Mouse (Mus musculus): ENCODE measurements around the gene Ankar.
A peak's percentile ranks its signal among the peaks of the same experiment; 100 is the strongest.

The Ankar gene

DNA sequence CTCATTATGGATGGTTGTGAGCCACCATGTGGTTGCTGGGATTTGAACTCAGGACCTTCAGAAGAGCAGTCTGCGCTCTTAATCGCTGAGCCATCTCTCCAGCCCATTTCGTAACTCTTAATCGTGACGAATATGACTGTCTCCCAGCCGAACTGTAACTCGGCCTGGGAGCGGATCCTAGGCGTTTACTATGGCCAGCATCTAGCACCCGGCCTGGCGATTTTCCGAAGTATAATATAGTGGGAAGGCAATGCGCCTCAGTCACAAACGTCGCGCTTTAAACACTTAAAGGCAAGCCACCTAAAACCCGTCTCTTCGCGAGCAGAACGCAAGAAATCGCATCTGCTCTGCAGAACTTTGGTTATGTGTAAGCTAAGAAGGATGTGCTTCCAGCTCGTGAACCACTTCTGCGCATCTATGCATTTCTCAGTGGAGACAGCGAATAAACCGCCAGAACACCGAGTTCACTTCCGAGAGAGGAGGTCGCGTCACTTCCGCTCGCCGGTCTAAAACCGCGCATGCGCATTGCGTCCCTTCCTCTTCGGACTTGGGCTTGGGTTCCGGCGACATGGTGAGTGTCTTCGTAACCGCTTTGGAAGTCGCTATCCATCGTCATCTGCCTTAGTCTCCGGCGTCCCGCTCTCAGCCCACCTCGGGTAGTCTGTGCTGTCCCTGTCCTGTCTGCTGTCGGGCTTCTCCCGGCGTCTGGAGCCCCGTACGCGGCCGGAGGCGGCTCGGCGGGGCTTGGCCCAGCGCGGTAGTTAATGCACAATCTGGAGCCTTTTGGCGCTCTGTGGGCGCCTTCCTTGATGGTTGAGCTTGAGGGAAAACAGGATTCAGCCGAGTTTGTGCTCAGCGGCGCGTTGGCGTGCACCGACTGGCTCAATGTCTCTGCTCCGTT, 10.6 kb upstream of the Ankar start, which contains the start of gene Rpl37a:
TSS of gene Rpl37a (plus strand) at position 538 of the 901 bp plus-strand sequence.
- DNase-seq, result peak; percentile 97

DNA sequence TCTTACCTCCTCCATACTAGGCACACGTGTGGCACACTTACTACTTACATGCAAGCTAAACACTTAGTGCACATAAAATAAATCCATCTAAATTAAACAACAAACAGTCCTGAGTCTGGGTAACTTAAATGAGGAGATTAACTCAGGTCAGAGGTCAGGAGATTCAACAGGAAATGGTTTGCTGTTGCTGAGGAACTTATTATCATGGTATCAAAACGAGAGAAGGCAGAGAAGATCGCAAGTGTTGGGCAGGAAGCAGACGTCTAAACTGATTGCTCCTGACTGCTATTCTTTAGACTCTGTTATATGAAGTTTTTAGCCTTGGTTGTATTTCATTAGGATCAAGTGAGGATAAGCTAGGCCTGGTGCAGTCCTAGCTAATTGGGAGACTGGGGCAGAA, 7.1 kb upstream of the Ankar start:
- DNase-seq, result no peak

DNA sequence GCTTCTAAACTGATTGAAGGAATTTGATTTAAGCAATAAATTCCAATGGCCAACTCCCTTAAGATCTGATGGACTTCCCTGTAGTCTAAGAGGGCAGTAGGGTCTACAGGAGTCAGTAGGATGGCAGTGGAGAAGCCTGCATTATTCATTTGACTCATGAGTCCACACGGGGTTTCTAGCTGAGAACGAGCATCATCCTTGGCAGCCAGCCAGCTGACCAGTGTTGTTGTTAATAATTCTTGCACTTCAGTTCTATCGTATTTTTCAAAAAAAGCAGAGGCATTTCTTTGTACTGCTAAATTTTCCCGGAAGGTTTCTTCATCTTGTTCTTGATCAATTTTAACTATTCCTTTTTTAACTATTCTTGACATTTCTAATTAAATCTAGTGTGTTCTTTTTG, 1.7 kb downstream of the Ankar start:
- no peak for DNase-seq

DNA sequence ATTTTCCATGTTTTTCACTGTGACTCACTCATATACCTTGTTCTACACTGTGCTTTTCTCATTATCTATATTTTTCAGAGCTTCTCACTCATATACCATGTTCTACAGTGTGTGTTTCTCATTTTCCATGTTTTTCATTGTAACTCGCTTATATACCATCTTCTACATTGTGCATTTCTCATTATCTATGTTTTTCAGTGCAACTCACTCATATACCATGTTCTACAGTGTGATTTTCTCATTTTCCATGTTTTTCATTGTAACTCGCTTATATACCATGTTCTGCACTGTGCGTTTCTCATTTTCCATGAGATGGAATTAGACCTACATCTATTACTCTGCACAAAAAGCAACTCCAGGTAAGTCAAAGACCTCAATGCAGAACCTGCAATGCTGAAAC, 4.1 kb downstream of the Ankar start:
- no peak for DNase-seq

DNA sequence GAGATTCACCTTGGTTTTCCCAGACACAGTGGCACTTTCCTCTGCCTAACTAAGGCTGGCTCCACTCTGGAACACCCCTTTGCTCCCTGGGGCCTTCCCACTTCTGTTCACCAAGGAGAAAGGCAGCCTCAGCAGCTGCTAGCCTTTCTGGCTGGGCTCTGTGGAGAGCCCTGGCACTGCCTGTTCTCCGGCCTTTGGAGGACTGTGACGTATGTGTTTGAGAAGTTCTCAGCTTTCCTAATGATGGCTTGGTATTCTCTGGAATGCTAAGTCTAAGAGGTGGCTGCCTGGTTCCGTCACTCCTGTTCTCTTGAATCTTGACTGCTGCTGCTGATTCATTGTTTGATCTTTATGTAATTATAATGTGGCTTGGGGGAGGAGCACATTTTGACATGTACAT, 27.3 kb downstream of the Ankar start:
- DNase-seq, result no peak

DNA sequence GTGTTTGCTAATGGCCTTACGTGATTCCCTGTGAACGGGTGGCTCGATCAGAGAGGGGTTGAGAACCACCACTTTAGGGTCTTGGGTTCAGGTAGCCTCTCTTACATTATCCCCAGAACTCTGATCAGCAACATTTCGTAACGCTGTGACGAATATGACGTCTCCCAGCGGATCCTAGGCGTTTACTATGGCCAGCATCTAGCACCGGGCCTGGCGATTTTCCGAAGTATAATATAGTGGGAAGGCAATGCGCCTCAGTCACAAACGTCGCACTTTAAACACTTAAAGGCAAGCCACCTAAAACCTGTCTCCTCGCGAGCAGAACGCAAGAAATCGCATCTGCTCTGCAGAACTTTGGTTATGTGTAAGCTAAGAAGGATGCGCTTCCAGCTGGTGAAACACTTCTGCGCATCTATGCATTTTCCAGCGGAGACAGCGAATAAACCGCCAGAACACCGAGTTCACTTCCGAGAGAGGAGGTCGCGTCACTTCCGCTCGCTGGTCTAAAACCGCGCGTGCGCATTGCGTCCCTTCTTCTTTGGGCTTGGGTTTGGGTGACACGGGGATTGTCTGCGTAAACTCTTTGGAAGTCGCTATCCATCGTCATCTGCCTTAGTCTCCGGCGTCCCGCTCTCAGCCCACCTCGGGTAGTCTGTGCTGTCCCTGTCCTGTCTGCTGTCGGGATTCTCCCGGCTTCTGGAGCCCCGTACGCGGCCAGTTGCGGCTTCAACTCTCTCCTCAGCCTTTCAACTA, 59.5 kb downstream of the Ankar start:
- peak; percentile 37 for DNase-seq

DNA sequence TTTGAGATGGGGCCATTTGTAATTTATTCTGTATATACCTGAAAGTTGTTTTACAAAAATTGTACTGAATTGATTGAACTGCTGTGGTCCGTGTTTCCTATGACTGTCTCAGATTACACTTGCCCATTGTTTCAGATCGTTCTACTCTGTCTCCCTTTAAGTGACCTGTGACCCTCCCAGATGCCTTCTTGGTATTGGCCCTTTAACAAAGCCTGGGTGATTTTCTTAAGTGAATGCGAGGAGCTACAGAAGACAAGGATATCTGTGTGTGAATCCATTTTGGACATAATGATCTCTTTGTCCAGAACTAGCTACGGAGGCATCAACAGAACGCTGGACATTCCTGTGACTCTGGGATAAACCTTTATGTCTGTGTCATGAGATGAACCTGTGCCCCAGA, 65.2 kb downstream of the Ankar start:
- DNase-seq, result no peak

DNA sequence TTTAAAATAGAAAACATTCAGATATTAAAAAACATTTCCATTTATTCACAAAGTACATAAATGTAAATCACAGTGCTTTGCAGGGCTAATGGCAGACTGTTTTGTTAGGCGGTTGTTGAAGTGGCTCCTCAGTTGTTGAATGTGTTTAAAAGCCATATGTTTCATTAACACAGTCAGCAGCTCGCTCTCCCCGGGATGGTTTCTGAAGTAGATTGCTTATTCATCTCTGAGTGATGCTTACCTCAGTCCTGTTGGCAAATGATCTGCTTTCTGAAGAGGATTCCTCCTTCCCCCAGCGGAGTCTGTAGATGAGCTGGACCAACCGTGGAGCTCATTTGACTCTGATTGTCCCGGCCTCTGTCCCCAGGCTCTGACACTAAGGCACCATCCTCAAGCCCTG, 88.2 kb downstream of the Ankar start:
- DNase-seq, result no peak

DNA sequence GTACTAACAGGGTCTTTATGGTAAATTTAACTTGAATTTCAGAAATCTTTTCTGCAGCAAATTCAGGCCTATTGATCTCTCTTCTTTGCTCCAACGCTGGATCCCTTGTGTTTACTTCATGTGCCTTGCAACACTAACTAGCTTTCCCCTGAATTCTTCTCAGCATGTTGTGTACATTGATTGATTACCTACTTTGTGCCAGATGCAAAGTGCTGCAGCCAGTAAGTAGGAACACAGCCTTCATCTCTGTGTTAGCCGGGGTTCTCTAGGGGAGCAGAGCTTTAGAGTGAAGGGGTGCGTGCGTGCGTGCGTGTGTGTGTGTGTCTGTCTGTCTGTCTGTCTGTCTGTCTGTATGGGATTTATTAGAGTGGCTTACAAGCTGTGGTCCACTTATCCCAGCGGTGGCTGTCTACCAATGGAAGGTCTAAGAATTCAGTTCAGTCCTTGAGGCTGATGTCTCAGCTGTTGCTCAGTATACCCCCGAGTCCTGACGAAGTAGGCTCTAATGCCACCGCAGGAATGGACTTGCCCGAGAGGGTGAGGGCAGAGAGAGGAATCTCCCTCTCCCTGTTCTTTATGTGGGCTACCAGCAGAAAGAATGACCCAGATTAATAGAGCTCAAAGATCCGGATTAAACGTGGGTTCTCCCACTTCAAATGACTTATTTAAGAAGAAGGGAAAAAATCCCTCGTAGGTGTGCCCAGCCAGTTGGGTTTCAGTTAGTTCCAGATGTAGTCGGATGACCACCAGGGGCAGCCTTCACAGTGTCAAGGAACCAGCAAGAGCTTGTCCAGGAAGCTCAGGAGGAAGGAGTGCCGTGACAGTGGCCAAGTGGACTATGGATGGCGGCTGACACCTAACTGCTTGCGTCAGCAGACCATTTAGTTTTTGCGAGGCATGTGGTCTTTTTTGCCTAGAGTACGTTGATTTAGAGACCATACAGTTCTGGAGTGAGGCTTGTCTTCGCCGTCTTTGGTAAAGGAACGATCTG, 90.2 kb downstream of the Ankar start:
- peak; percentile 57 for DNase-seq

DNA sequence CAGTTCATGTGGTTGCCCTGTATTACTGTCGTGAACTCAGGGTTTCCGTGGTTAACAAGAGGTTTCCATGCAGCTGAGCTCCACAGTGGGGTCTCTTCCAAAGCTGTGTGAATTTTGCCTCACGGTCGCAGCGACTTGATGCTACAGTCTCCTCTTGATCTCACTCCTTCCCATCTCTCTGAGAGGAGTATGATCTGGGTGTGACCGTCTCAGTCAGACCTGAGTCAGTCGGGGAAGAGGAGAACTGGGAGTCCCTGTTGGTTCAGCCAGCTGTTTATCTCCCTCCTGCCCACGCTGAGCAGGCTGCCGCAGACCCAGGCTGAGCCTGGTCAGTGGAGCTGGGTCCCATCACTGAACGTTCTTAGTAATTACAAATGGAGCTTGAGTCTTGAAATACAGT, 91.2 kb downstream of the Ankar start:
- DNase-seq, result no peak

DNA sequence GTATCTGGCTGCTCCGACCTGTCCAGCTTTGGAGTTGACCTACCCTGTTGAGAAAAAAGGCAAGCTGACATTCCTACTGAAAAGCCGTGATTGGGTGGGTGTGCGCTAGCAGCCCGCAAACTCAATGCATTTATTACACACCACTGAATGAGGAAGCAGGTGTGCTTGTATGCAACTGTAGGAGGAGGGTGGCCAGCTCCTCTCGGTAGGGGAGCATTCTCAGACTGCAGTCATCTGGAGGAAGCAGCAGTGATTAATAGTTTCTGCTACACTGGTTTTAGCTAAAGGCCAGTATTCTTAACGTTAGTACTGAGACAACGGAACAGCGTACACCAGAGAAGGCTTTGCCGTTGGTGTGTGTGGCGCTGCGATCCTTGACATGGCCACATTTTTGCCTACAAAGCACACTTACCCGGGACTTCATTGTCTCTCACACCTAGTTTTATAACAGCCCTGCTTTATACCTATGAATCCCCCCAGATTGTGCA, 94.1 kb downstream of the Ankar start:
- no peak for DNase-seq

DNA sequence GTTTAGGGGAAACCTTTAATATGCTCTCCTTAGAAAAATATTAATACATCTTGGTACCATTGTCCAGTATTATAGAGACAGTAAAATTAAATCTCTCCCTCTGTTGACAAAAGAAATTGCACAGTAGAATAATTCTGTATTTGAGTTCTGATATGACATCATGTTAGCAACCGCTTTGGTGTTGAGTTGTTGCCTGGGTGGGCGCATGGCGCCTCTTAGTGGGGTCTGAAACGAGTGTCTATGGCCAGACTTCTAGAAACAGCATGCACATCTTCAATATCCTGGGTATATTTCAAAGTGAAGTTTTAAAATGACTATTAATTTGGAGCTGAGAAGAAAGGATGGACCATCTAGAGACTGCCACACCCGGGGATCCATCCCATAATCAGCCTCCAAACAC, 97.6 kb downstream of the Ankar start:
- DNase-seq, result no peak

DNA sequence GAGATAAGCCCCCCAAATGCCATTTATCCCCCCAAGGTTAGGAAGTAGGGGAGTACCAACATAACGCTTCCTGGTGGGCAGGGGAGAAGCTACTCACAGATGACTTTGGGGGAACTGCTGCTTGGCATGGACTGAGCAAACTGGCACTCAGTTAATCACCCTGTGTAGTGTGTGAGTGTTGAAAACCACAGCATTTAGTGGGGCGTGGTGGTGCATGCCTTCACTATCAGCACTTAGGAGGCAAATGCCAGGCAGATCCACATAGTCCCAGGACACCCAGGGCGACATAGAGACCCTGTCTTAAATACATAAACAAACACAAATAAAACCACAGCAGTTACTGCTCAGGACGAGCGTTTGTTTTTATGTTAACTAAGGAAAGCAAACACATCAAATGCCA, 98.2 kb downstream of the Ankar start:
- DNase-seq, result no peak

DNA sequence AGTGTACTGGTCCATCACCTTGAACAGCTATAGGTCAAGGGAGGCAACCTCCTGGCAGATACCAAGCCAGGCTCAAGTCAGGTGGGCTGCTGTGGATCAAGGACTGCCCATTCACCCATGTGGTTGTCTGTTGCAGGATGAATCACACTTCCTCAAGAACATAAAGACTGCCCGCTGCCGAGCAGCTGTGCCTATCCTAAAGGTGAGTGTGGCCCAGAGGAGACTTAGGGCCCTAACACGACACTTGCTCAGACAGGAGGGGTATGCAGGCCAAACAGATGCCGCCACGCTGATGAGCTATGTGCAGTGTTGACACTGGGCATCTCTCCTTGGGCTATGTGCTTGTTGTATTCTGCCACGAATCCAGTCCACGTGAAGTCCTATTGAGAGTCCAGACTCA, 99.1 kb downstream of the Ankar start:
- no peak for DNase-seq

DNA sequence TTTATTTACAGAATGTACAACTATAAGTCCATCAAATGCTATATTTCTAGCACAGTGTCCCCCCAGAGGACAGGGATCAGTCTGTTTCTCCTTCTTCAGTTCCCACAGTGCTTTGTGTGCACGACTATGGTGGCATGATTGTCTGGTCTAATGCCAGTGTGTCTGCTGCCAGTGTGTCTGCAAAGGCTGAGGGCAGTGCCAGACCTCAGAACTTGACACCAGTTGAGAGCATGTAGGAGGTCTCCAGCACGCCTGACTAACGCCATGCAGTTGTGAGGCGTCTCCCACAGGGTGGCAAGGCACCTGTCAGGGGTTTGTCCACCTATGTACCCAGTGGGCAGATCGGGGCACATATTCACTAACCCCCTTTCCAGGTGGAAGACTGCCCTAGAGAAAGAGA, 99.6 kb downstream of the Ankar start:
- DNase-seq, result no peak

DNA sequence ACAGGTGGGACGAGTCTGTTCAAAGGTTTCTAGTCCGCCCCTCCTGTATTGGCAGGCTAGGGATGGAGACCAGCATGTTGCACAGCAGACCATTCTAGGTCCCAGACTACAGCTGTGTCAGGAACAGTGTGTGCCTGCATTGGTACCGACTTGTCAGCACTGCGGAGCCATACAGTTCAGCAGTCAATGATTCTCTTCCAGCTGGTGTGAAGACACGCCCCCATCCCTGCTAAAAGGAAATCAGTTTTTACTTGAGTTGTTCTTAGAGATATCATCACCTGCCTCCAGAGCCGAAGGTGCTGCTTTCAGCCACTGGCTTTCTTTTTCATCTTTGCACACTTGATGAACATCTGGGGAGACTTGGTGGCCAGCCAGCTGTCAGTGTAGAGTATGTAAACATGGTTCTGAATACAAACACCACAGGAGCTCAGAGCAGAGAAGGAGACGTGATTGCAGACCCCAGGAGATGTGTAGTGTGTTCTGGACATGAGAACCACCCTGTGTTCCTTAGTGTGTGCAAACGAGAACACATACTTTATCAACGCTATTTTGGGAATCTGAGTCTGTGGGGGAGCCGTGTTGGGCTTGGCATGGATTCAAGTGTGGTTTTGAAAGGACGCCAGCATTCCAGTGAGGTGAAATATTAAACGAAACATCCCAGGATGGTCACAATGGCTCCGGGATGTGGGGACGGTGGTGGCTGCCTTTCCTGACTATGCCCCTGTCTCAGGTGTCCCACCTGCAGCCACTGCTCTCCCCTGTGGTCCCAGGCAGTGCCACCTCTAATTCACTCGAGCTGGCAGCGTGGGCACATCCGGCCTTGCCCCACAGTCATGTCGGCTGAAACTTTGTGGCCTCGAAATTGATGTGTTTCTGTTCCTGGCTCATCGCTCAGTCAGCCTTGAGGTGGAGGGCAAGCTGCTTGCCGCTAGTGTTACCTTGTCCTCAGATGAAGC, 101.0 kb downstream of the Ankar start:
- peak; percentile 82 for DNase-seq

DNA sequence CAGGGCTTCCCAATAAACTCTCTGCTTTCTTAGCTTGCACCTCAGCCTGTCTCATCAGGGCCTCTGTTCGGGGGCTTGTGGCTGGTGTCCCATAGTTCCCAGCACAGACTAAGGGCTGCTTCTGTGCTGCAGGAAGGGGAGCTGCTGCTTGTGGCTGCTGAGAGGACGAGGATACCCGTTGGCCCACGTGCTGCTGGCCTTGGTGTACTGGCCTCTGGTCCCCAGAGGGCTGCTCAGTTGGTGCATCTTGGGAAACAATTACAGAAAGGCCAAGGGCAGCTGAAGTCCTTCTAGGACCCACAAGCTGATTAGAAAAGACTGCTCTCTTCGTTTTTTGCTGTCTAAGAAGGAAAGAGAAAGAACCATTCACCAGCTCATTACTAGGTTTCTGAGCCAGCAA, 104.1 kb downstream of the Ankar start:
- DNase-seq, result no peak

DNA sequence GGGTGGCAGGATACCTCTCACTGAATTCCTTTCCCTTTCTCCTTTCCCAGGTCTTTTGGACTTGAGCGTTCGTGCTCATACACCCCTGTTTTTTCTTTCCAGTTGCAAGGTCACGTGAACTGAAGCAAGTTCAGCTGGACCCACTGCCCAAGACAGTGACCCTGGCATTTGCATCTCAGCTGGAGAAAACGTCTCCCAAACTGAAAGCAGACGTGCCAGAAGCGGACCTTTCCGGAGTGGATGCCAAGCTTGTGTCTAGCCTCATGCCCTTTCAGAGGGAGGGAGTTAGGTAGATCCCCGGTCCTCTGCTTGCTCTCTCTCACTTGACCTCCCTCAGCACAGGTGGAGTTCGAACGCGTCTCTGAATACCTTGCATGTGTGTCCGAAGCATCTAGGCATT, 104.7 kb downstream of the Ankar start:
- DNase-seq, result no peak

DNA sequence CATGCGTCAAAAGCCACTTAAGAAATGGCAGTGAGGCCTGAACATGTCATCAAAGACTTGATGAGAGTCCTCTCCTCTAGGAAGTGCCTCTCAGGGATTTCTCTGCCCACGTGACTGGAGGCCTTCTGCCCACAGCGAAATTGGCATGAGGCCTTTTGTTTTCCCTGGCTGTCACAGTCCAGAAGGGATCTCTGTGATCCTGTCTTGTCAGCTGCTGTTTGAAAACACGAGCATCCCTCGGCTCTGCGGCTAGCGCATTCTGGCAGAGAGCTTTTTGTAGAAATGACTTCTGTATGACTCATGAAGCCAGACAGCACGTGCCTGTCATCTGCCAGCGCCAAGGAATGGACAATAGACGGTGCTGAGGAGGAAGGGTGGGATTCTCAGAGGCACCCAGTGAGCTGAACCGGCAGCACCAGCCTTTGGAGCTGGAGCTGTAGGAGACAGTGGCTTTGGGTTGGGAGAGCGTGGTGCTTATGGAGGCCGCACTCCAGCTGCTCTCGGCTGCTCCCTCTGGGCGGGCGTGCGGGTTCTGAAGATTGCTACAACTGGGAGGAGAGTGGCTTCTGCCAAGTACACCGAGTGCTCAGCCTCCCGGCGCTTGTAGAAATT, 106.9 kb downstream of the Ankar start:
- peak; percentile 47 for DNase-seq

All from kidney, adult 18-20 months (tissue).